21 mouse cellular contexts compared by ENCODE assay signal in the genomic region with DNA sequence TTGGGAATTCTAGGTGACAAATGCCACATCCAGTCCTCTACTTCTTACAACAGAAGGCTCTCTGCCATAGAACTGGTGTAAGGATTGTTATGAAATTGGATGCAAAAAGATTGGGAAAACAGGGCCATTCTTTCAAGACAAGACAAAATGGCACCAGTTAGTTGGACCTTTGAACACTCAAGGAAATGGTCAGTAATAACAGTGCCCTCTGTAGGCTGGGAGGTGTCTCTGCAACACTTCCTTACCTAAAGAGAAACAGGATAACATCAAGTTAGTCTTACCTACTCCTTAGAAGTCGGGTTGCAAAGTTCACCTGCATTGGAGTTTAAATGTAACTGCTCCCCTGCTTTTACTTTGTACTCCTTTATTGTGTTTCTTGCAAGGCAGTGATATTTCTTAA. TPM values are rescaled to one million over a fixed set of nuclear protein-coding genes. Genes with fewer than 3 reads are reported as not detected.
A peak's percentile ranks its signal among the peaks of the same experiment; 100 is the strongest.
DNase-seq lines count a peak whose midpoint lies in the region; ATAC-seq and TF ChIP-seq lines count a peak whose summit lies in the region.
"Had no signal": no experiment of that assay in that cellular context is flagged by ENCODE, and none has a peak within 500 bp of the region (broad histone marks: within the 10 kb centered on the region; RNA-seq: fewer than 3 reads in every experiment).

No protein-coding gene starts in this region.

- no peaks in the 10 kb centered on the region for H3K9me3 ChIP-seq in intestine, postnatal 0 days (ENCODE audit: control insufficient read depth)
- no peaks in the 10 kb centered on the region for H3K9me3 ChIP-seq in intestine, embryonic 15.5 days
- no peaks in the 10 kb centered on the region for H3K9me3 ChIP-seq in lung, postnatal 0 days (ENCODE audit: low read length)
- H3K9me3 ChIP-seq: forebrain, embryonic 15.5 days; megakaryocyte, embryonic 14.5 days; midbrain, embryonic 13.5 days had no signal

- TF ChIP-seq CTCF in intestine, postnatal 0 days (IDR thresholded peaks at IDR 0.05; ENCODE audit: low read depth) = peak; percentile 25; the same call in 1 of the 2 replicates
- TF ChIP-seq CTCF in lung, postnatal 0 days (IDR thresholded peaks at IDR 0.05) = peak; percentile 27

- no peak for TF ChIP-seq EP300 in lung, postnatal 0 days (IDR thresholded peaks at IDR 0.05)

- no peak overlapping the region for H3K9ac ChIP-seq in intestine, postnatal 0 days (ENCODE audit: low read depth, low read length)
- H3K9ac ChIP-seq in intestine, embryonic 15.5 days = no peak overlapping the region
- no peak overlapping the region for H3K9ac ChIP-seq in lung, postnatal 0 days (replicated peaks; ENCODE audit: low read depth)
- H3K9ac ChIP-seq: forebrain, embryonic 15.5 days; hindbrain, embryonic 14.5 days; midbrain, embryonic 13.5 days had no signal

- 92% methylated on average over 1 of the region's 1 CpGs for WGBS in intestine, postnatal 0 days
- WGBS in intestine, embryonic 15.5 days = 83% methylated on average over 1 of the region's 1 CpGs
- WGBS in lung, postnatal 0 days = 100% methylated on average over 1 of the region's 1 CpGs

- no peak overlapping the region for H3K27ac ChIP-seq in intestine, postnatal 0 days (ENCODE audit: low read depth, low read length)
- no peak overlapping the region for H3K27ac ChIP-seq in intestine, embryonic 15.5 days
- no peak overlapping the region for H3K27ac ChIP-seq in lung, postnatal 0 days (ENCODE audit: low read length)
- H3K27ac ChIP-seq: forebrain, embryonic 15.5 days; hindbrain, embryonic 14.5 days; midbrain, embryonic 13.5 days had no signal

- no peak overlapping the region for H3K4me2 ChIP-seq in intestine, postnatal 0 days (replicated peaks; ENCODE audit: low read depth)
- H3K4me2 ChIP-seq in intestine, embryonic 15.5 days (replicated peaks) = no peak overlapping the region
- no peak overlapping the region for H3K4me2 ChIP-seq in lung, postnatal 0 days (replicated peaks; ENCODE audit: low read depth, low read length)
- H3K4me2 ChIP-seq: forebrain, embryonic 15.5 days; hindbrain, embryonic 14.5 days; midbrain, embryonic 13.5 days had no signal

- H3K27me3 ChIP-seq in intestine, postnatal 0 days (replicated peaks; ENCODE audit: control insufficient read depth, insufficient read depth, low read length) = no peaks in the 10 kb centered on the region
- H3K27me3 ChIP-seq in intestine, embryonic 15.5 days (replicated peaks) = no peaks in the 10 kb centered on the region
- no peaks in the 10 kb centered on the region for H3K27me3 ChIP-seq in lung, postnatal 0 days (replicated peaks; ENCODE audit: insufficient read depth, low read length)
- H3K27me3 ChIP-seq: forebrain, embryonic 15.5 days; megakaryocyte, embryonic 14.5 days; midbrain, embryonic 13.5 days had no signal

- H3K4me3 ChIP-seq in intestine, postnatal 0 days (ENCODE audit: low read depth, low read length) = no peak overlapping the region
- no peak overlapping the region for H3K4me3 ChIP-seq in intestine, embryonic 15.5 days (replicated peaks)
- no peak overlapping the region for H3K4me3 ChIP-seq in lung, postnatal 0 days (ENCODE audit: low read depth, low read length)
- H3K4me3 ChIP-seq: forebrain, embryonic 15.5 days; megakaryocyte, embryonic 14.5 days; midbrain, embryonic 13.5 days had no signal

- DNase-seq in lung, postnatal 0 days (ENCODE audit: low spot score) = no peak
- no peak for DNase-seq in lung, postnatal 10 days
- DNase-seq in R1 (ENCODE audit: low read depth, low spot score) = peak; percentile 75
- DNase-seq in cerebellum, postnatal 14 days = no peak
- no peak for DNase-seq in thymus, adult 18-20 months
- DNase-seq: adrenal gland, postnatal 10 days; B cell, adult 2 months; cerebellum, adult 8-10 months; gastrocnemius, postnatal 25 days; heart, adult 18-20 months; kidney, postnatal 25 days; lung, postnatal 36 days; right cerebral cortex, postnatal 14 days; thymus, postnatal 25 days had no signal

- ATAC-seq in intestine, postnatal 0 days = no peak
- ATAC-seq in intestine, embryonic 15.5 days = no peak
- ATAC-seq in lung, postnatal 0 days = no peak
- ATAC-seq: activated CD4-positive, CD25-positive, alpha-beta regulatory T cell, adult 4 months; forebrain, embryonic 15.5 days; midbrain, embryonic 13.5 days had no signal

- H3K36me3 ChIP-seq in intestine, postnatal 0 days (ENCODE audit: control insufficient read depth, insufficient read depth) = no peaks in the 10 kb centered on the region
- no peaks in the 10 kb centered on the region for H3K36me3 ChIP-seq in intestine, embryonic 15.5 days
- H3K36me3 ChIP-seq in lung, postnatal 0 days (ENCODE audit: insufficient read depth, low read length) = no peaks in the 10 kb centered on the region
- H3K36me3 ChIP-seq: forebrain, embryonic 15.5 days; midbrain, embryonic 13.5 days had no signal

- no peaks in the 10 kb centered on the region for H3K4me1 ChIP-seq in intestine, postnatal 0 days (replicated peaks; ENCODE audit: control insufficient read depth, insufficient read depth, low read length)
- H3K4me1 ChIP-seq in intestine, embryonic 15.5 days (replicated peaks) = no peaks in the 10 kb centered on the region
- no peaks in the 10 kb centered on the region for H3K4me1 ChIP-seq in lung, postnatal 0 days (ENCODE audit: insufficient read depth, low read depth, low read length)
- H3K4me1 ChIP-seq: forebrain, embryonic 15.5 days; megakaryocyte, embryonic 14.5 days had no signal

RNA-seq across cellular contexts. Expression of gene Akap2, which starts 1.9 kb away (rescaled TPM):
- 9.6 and 12.4 TPM in 2 replicates for polyA plus RNA-seq in intestine, postnatal 0 days (2015; fragmentation: Nextera tagmentation; extraction: Ambion mirVana)
- polyA plus RNA-seq in intestine, embryonic 15.5 days (2015; fragmentation: Nextera tagmentation; extraction: Ambion mirVana) = 22.3 and 22.5 TPM in 2 replicates
- polyA plus RNA-seq in lung, postnatal 0 days (2015; fragmentation: Nextera tagmentation; extraction: Ambion mirVana) = 112 and 126 TPM in 2 replicates
